Mouse (Mus musculus) heart, adult 2 months (tissue): Measurements from ENCODE around the gene Slc22a16. TPM values are rescaled to one million over a fixed set of nuclear protein-coding genes. Genes with fewer than 3 reads are reported as not detected.

Experiments used
- DNase-seq, 2 experiments: peaks; one replicate each; pipeline ENCODE4 v3.0.0; 2021
- H3K27ac ChIP-seq: fragments of 200-600 bp; 2 replicates; pipeline ENCODE4 v1.8.1; 2022
- H3K27me3 ChIP-seq: fragments of 200-500 bp; 2 replicates; pipeline ENCODE4 v1.6.1; 2012; ENCODE audit warnings: mild to moderate bottlenecking, low read length, inconsistent platforms, mixed read lengths; ENCODE audit not compliant: control insufficient read depth, insufficient read depth
- H3K36me3 ChIP-seq: fragments of 200-500 bp; 2 replicates; pipeline ENCODE4 v1.6.1; 2012; ENCODE audit warnings: low read length, inconsistent platforms; ENCODE audit not compliant: control insufficient read depth, insufficient read depth
- H3K4me1 ChIP-seq: fragments of 200-500 bp; 2 replicates; pipeline ENCODE4 v1.6.1; 2011; ENCODE audit warnings: low read length; ENCODE audit not compliant: control insufficient read depth, insufficient read depth
- H3K4me3 ChIP-seq: fragments of 200-600 bp; 2 replicates; pipeline ENCODE4 v1.8.1; 2022
- H3K79me2 ChIP-seq: fragments of 200-500 bp; replicated peaks from 2 replicates; pipeline ENCODE4 v1.6.1; 2012; ENCODE audit warnings: mild to moderate bottlenecking, inconsistent platforms, low read length, moderate library complexity, mixed read lengths; ENCODE audit not compliant: control insufficient read depth, insufficient read depth
- H3K9ac ChIP-seq: fragments of 200-500 bp; 2 replicates; pipeline ENCODE4 v1.6.1; 2012; ENCODE audit warnings: low read depth, mild to moderate bottlenecking, control low read depth, inconsistent platforms, low read length, mixed read lengths
- CTCF ChIP-seq: fragments of 200-600 bp; IDR thresholded peaks from 2 replicates; pipeline ENCODE4 v1.8.1; 2022; ENCODE audit warnings: antibody characterized with exemption, mild to moderate bottlenecking, moderate library complexity
- EP300 ChIP-seq: fragments of 200-500 bp; IDR thresholded peaks from 2 replicates; pipeline ENCODE4 v1.6.1; 2011; ENCODE audit warnings: low read depth, low read length, control low read depth; ENCODE audit not compliant: insufficient read depth
- POLR2A ChIP-seq: fragments of 200-500 bp; IDR thresholded peaks from 2 replicates; pipeline ENCODE4 v1.6.1; 2011; ENCODE audit warnings: mild to moderate bottlenecking, low read depth, low read length, control low read depth; ENCODE audit not compliant: insufficient read depth
- WGBS: fragments of 180-500 bp; shearing (Covaris S2); methylation state at CpG from one replicate; pipeline ENCODE4 v1.1.7; 2018; 5-methylcytosine and 5-hydroxymethylcytosine counted together
- intact Hi-C: fragments of 180-260 bp; cut with DNase I; formaldehyde crosslinking; loops from one replicate; pipeline ENCODE4 v1.15.1; 2025
- polyA plus RNA-seq: library from polyadenylated mRNA; depleted of rRNA; stranded (reverse); fragments of >200 nt; gene quantifications from 2 replicates; pipeline ENCODE4 v1.2.3, GENCODE M21; 2012
- total RNA-seq, 2 experiments: library from RNA; stranded (reverse); gene quantifications; 2 replicates each; pipeline ENCODE4 v1.2.3; 2021

Slc22a16 gene
- total and polyA plus RNA-seq, 3 experiments: 0.04 TPM; not detected in 2

DNA sequence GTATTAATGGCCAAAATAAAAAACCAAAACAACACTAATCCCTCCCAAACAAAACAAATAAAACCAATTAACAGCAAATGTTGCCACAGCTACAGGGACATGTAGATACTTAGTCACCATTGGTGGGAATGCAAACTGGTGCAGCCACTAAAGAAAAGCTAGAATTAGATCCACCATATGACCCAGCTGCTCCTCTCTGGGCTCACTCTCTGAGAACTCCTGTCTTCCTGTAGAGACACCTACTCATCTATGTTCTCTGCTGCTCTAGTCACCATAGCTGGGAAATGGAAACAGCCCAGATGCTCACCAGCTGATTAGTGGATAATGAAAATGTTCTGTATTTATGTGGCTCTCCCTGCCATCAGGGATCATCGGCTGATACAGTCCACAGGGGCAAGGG is 49.6 kb downstream of the Slc22a16 start:
- Histone ChIP-seq H3K9ac (no peak overlapping the region), H3K27me3 (no peaks in the 10 kb centered on the region), H3K4me3 (no peak overlapping the region), H3K79me2 (no peaks in the 10 kb centered on the region), H3K4me1 (no peaks in the 10 kb centered on the region), H3K36me3 (no peaks in the 10 kb centered on the region), H3K27ac (no peak overlapping the region)
- intact Hi-C loops: no loop called here
- WGBS: 96% methylated on average over 1 of the region's 1 CpGs
- no peak for TF ChIP-seq CTCF
- no peak for TF ChIP-seq EP300
- no peak for TF ChIP-seq POLR2A
- DNase-seq: no peak

DNA sequence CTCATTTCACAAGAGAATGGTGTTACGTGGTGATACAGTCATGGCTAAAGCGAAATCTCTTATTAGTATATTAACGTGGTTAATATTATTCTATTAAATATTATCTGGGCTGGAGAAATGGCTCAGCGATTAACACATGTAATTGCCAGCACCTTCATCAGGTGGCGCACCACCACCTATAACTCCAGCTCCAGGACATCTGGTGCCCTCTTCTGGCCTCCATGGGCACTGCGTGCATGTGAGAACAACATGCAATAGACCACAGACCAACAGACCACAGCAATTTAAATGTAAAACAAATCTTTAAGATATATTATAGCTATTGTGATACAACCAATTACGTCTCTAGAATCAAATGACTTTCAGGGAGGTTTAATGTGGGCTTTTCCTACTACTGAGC is 59.0 kb downstream of the Slc22a16 start:
- no peak for TF ChIP-seq EP300
- TF ChIP-seq CTCF: peak; percentile 72
- no peak for TF ChIP-seq POLR2A
- H3K27me3 ChIP-seq: no peaks in the 10 kb centered on the region
- no peak overlapping the region for H3K4me3 ChIP-seq
- H3K79me2 ChIP-seq: no peaks in the 10 kb centered on the region
- H3K9ac ChIP-seq: no peak overlapping the region
- H3K27ac ChIP-seq: peak overlapping the region; percentile 91
- DNase-seq: peak in 1 of 2 experiments; percentile 30
- H3K4me1 ChIP-seq: peaks cover 2% of the 10 kb centered on the region; the same call in 1 of the 2 replicates
- intact Hi-C loops: no loop called here
- H3K36me3 ChIP-seq: no peaks in the 10 kb centered on the region; the same call in 1 of the 2 replicates
- WGBS: 79% methylated on average over 7 of the region's 7 CpGs

DNA sequence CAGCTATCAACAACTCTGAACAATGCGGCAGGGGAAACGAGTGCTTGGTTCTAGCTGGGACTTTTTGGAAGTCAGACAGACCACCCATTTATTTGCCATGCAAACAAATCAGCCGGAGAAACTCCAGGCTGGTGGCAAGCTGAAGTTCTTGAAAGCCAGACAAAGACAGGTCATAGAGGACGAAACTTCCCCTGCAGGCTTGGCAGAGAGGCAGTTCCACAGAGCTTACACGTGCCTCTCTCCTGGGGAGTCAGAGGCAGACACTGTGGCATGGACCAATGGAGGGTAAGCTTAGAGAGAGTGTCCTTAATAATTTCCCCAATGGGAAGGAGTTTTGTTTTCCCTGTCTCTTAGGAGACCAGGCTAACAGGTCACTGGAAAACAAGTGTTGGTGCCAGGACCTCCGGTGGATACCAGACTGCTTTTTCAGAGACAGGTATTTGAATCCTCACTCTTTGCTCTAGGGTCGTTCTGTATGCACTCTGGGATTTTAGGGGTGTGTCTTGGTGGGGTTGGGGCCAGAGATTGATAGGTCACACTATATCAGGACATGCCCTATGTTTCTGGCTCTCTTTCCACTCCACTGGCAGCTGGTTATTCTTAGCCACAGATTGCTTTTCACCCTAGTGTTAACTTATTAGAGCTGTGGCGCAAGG is 59.6 kb downstream of the Slc22a16 start, which contains the start of gene Ddo:
Gene Ddo (plus strand): TSS at position 356 of the 656 bp plus-strand sequence.
- intact Hi-C loops: no loop called here
- H3K27ac ChIP-seq: peak within 1 kb of the TSS; percentile 91
- TF ChIP-seq EP300 (peak; percentile 36; the same call in 1 of the 2 replicates), POLR2A (0 out of 2 replicates have a peak, but pooled peaks have one; percentile 11), CTCF (no peak)
- H3K36me3 ChIP-seq: no peaks in the 10 kb centered on the region; the same call in 1 of the 2 replicates
- no peaks in the 10 kb centered on the region for H3K27me3 ChIP-seq
- H3K4me3 ChIP-seq: peak within 1 kb of the TSS; percentile 31
- no peaks in the 10 kb centered on the region for H3K79me2 ChIP-seq
- H3K9ac ChIP-seq: peak within 1 kb of the TSS; percentile 40
- WGBS: 40% methylated on average over 8 of the region's 8 CpGs
- H3K4me1 ChIP-seq: peaks cover 2% of the 10 kb centered on the region; the same call in 1 of the 2 replicates
- peak; percentile 42 to 80 for DNase-seq

DNA sequence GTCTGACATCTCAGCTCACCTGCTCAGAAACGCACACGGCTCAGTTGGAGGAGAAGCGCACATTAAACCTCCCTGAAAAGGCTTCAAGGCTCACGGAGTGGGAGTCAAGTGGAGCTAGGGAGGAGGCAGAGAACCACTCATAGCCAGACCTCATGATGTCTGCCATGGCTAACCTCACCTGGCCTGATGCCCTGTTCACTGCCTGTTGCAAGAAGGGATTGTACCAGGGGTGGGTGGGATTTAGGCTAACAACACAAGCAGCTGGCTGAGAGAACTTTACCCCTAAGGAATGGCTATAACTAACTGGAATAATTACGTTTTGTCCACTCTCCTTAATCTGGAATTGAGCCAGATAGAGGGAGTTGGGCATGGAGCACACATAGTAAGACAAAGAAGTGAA is 60.3 kb downstream of the Slc22a16 start:
- DNase-seq: peak; percentile 41 to 60
- no peak for TF ChIP-seq EP300
- H3K79me2 ChIP-seq: no peaks in the 10 kb centered on the region
- peak overlapping the region; percentile 40 for H3K9ac ChIP-seq
- H3K4me1 ChIP-seq: peaks cover 2% of the 10 kb centered on the region; the same call in 1 of the 2 replicates
- intact Hi-C loops: no loop called here
- H3K4me3 ChIP-seq: peak overlapping the region; percentile 31
- no peaks in the 10 kb centered on the region; the same call in none of the 2 replicates for H3K36me3 ChIP-seq
- H3K27me3 ChIP-seq: no peaks in the 10 kb centered on the region
- 57% methylated on average over 5 of the region's 5 CpGs for WGBS
- H3K27ac ChIP-seq: peak overlapping the region; percentile 91

DNA sequence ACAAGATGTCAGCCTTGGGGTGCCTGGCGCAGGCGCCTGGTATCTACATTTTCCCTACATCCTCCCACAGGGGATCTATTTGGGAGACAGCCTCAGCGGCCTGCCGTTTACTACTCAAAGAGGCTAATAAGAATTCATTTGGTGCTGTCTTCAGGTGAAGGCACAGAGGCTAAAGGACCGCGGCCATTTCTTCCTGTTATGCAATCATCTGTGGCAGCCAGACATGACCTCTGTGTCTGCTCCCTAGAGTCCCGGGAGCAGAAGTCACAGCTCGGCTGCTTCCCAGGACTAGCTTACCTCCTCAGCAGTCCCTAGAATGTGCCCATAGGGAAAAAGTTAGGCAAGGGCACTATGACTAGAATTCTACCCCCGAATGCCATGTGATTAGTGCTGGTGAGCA is 60.8 kb downstream of the Slc22a16 start:
- Histone ChIP-seq H3K9ac (peak overlapping the region; percentile 40), H3K36me3 (no peaks in the 10 kb centered on the region; the same call in none of the 2 replicates), H3K79me2 (no peaks in the 10 kb centered on the region), H3K4me1 (peaks cover 2% of the 10 kb centered on the region; the same call in 1 of the 2 replicates), H3K4me3 (peak overlapping the region; percentile 31), H3K27me3 (no peaks in the 10 kb centered on the region), H3K27ac (peak overlapping the region; percentile 91)
- TF ChIP-seq CTCF (no peak), EP300 (no peak), POLR2A (peak; percentile 32; the same call in 1 of the 2 replicates)
- intact Hi-C loops: no loop called here
- 41% methylated on average over 9 of the region's 9 CpGs for WGBS
- peak; percentile 36 to 49 for DNase-seq

DNA sequence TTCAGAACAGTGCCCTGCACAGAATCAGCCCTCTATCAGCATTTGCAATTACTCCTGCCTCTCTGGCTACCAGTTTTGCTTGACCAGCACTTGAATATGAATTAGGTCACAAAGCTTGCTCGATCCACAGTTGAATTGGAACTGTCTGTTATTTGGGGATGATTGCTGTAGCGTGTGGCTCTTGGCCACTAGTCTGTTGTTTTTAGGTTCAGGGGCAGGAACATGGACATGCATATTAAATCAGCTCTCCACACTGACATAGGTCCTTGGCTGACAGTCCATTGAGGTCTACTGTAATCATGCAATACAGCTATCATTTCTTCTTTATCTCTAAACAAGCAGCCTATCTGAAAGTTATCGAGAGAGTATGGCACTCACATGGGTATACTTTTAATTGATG is 62.0 kb downstream of the Slc22a16 start:
- peaks cover 2% of the 10 kb centered on the region; the same call in 1 of the 2 replicates for H3K4me1 ChIP-seq
- 33% methylated on average over 3 of the region's 3 CpGs for WGBS
- intact Hi-C loops: no loop called here
- DNase-seq: no peak
- H3K4me3 ChIP-seq: no peak overlapping the region
- H3K27ac ChIP-seq: no peak overlapping the region; the same call in 1 of the 2 replicates
- H3K79me2 ChIP-seq: no peaks in the 10 kb centered on the region
- H3K36me3 ChIP-seq: no peaks in the 10 kb centered on the region; the same call in none of the 2 replicates
- no peak for TF ChIP-seq CTCF
- TF ChIP-seq EP300: no peak
- no peak for TF ChIP-seq POLR2A
- H3K27me3 ChIP-seq: no peaks in the 10 kb centered on the region
- no peak overlapping the region for H3K9ac ChIP-seq
